Mouse (Mus musculus): ENCODE measurements around the gene Csnk1d. TPM values are rescaled to one million over a fixed set of nuclear protein-coding genes. Genes with fewer than 3 reads are reported as not detected.

The Csnk1d gene
- polyA plus RNA-seq, 1 experiment from 2014 or later = 134 TPM

DNA sequence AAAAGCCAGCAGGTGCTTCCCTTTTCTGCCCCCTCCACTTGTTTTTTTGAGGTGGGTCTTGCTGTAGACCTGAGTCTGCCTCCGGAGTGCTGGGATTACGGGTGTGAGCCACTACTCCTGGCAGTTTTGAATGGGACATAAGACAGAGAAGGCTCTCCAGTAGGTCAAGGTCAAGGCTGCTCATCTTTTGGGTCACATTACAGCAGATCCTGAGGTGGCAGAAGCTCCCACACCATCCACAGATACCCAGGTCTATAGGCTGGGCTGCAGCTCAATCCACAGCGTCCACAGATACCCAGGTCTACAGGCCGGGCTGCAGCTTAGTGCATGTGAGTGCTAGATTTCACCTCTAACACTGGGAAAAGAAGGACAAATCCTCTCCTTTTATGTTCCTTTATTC, 77.3 kb downstream of the Csnk1d start:
- no peak for DNase-seq (ENCODE audit: low spot score)
- Histone ChIP-seq H3K27me3 (ENCODE audit: insufficient read depth, poor library complexity, severe bottlenecking) (no peaks in the 10 kb centered on the region), H3K36me3 (peaks cover 53% of the 10 kb centered on the region), H3K4me1 (replicated peaks) (no peaks in the 10 kb centered on the region), H3K9me3 (no peaks in the 10 kb centered on the region), H3K27ac (no peak overlapping the region), H3K4me3 (no peak overlapping the region)
- 94% methylated on average over 4 of the region's 4 CpGs for WGBS

Other genes starting within 250 kb of the Csnk1d start
- 8.9 and 12.2 TPM in 2 replicates for gene Hmga1b, start 228.5 kb downstream of the Csnk1d start, polyA plus RNA-seq (2016; fragmentation: Nextera tagmentation; extraction: Ambion mirVana)
- 46.4 and 63.7 TPM in 2 replicates for gene Rfng, start 207.1 kb downstream of the Csnk1d start, polyA plus RNA-seq (2016; fragmentation: Nextera tagmentation; extraction: Ambion mirVana)
- 276 and 285 TPM in 2 replicates for gene Gps1, start 207.1 kb downstream of the Csnk1d start, polyA plus RNA-seq (2016; fragmentation: Nextera tagmentation; extraction: Ambion mirVana)
- gene Dus1l, start 194.9 kb downstream of the Csnk1d start, polyA plus RNA-seq (2016; fragmentation: Nextera tagmentation; extraction: Ambion mirVana) = 95.4 and 97.1 TPM in 2 replicates
- gene Fasn, start 166.8 kb downstream of the Csnk1d start, polyA plus RNA-seq (2016; fragmentation: Nextera tagmentation; extraction: Ambion mirVana) = 131 TPM in 2 replicates
- 6.1 and 6.4 TPM in 2 replicates for gene Ccdc57, start 58.5 kb downstream of the Csnk1d start, polyA plus RNA-seq (2016; fragmentation: Nextera tagmentation; extraction: Ambion mirVana)
- gene Slc16a3, start 42.9 kb downstream of the Csnk1d start, polyA plus RNA-seq (2016; fragmentation: Nextera tagmentation; extraction: Ambion mirVana) = 111 and 204 TPM in 2 replicates
- gene Cd7, start 48.1 kb upstream of the Csnk1d start, polyA plus RNA-seq (2016; fragmentation: Nextera tagmentation; extraction: Ambion mirVana) = not detected in 2 replicates
- not detected in 2 replicates for gene Sectm1b, start 72.2 kb upstream of the Csnk1d start, polyA plus RNA-seq (2016; fragmentation: Nextera tagmentation; extraction: Ambion mirVana)
- not detected in 2 replicates for gene Sectm1a, start 89.9 kb upstream of the Csnk1d start, polyA plus RNA-seq (2016; fragmentation: Nextera tagmentation; extraction: Ambion mirVana)
- not detected in 2 replicates for gene Tex19.2, start 127.3 kb upstream of the Csnk1d start, polyA plus RNA-seq (2016; fragmentation: Nextera tagmentation; extraction: Ambion mirVana)
- not detected in 2 replicates for gene Tex19.1, start 154.8 kb upstream of the Csnk1d start, polyA plus RNA-seq (2016; fragmentation: Nextera tagmentation; extraction: Ambion mirVana)
- 0.12 TPM in 2 replicates for gene Uts2r, start 168.9 kb upstream of the Csnk1d start, polyA plus RNA-seq (2016; fragmentation: Nextera tagmentation; extraction: Ambion mirVana)
- 5.2 and 8.2 TPM in 2 replicates for gene Hexdc, start 213.1 kb upstream of the Csnk1d start, polyA plus RNA-seq (2016; fragmentation: Nextera tagmentation; extraction: Ambion mirVana)
- gene Ogfod3, start 213.4 kb upstream of the Csnk1d start, polyA plus RNA-seq (2016; fragmentation: Nextera tagmentation; extraction: Ambion mirVana) = 21.2 and 22.7 TPM in 2 replicates
- gene Cybc1, start 238.0 kb upstream of the Csnk1d start, polyA plus RNA-seq (2016; fragmentation: Nextera tagmentation; extraction: Ambion mirVana) = 36.1 and 42.0 TPM in 2 replicates
- 54.6 and 72.9 TPM in 2 replicates for gene Narf, start 245.9 kb upstream of the Csnk1d start, polyA plus RNA-seq (2016; fragmentation: Nextera tagmentation; extraction: Ambion mirVana)